Mouse (Mus musculus): ENCODE results near the gene Vmn1r67. TPM values are rescaled to one million over a fixed set of nuclear protein-coding genes. Genes with fewer than 3 reads are reported as not detected.
A peak's percentile ranks its signal among the peaks of the same experiment; 100 is the strongest.

Vmn1r67 gene
- not detected in 2 replicates for polyA plus RNA-seq (2012; rRNA removed)

DNA sequence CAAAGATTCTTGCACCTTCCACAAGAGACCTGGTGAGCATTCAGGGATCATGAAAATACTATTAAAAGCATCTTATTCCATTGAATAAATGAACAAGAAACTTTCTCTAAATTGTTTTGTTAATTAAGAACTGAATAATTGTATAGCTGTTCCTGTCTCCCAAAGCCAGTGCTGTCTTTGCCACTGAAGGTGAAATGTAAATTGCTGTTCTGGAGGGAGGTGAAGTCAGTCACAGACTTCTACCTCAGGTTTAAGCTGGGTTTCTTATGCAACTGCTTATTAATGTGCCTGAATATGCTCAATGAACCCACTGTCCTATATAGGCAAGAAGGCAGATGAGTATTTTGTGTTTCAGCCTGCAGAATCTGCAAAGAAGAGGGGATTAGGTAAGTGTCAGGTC, at the start of gene Vmn1r67:
Vmn1r67 (plus strand) TSS at position 301 of the 400 bp plus-strand sequence.
- TF ChIP-seq POLR2A (IDR thresholded peaks at IDR 0.05; ENCODE audit: borderline replicate concordance, extremely low read depth, insufficient read depth, insufficient read length, poor library complexity, severe bottlenecking) (no peak), CTCF (IDR thresholded peaks at IDR 0.05; ENCODE audit: borderline replicate concordance, extremely low read depth, insufficient read depth, insufficient read length) (no peak)
- DNase-seq (ENCODE audit: low read depth) = no peak

DNA sequence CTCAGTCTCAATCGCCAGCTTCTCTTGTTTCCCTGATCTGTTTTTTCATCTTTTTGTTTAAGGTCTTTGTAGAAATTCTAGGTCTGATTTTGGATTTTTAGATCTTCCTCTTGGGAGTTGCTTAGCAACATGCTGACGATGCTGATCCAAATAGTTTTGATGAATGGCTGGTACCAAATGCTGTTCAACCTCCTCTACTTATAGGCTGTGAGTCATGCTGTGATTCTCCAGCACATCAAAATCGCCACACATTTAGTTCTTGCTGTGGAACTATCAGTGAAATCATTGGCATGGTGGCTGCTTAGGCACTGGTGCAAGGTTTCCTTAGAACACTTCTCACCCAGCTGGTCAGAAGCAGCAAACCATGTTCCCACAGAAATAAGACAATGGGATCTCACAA, 15.0 kb downstream of the Vmn1r67 start:
- no peak for DNase-seq (ENCODE audit: low read depth)
- no peak for TF ChIP-seq CTCF (IDR thresholded peaks at IDR 0.05; ENCODE audit: borderline replicate concordance, extremely low read depth, insufficient read depth, insufficient read length)
- TF ChIP-seq POLR2A (IDR thresholded peaks at IDR 0.05; ENCODE audit: borderline replicate concordance, extremely low read depth, insufficient read depth, insufficient read length, poor library complexity, severe bottlenecking) = no peak

DNA sequence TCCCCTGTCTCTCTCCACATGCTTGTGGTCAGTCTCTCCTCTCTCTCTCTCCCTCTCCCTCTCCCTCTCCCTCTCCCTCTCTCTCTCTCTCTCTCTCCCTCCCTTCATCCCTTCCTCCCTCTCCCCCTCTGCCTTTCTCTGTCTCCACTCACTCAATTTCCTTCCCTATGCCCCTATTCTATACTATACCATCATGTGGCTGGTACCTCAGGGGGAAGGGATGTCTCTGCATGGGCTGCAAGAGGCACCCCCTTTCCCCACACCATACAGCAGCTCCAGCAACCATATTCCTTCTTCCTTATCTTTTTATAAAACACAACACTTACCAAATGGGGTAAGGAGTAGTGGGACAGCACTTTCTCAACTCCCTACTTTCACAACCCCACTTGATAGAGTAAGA, 36.7 kb downstream of the Vmn1r67 start:
- TF ChIP-seq POLR2A (IDR thresholded peaks at IDR 0.05; ENCODE audit: borderline replicate concordance, extremely low read depth, insufficient read depth, insufficient read length, poor library complexity, severe bottlenecking) = no peak
- no peak for TF ChIP-seq CTCF (IDR thresholded peaks at IDR 0.05; ENCODE audit: borderline replicate concordance, extremely low read depth, insufficient read depth, insufficient read length)
- no peak for DNase-seq (ENCODE audit: low read depth)

DNA sequence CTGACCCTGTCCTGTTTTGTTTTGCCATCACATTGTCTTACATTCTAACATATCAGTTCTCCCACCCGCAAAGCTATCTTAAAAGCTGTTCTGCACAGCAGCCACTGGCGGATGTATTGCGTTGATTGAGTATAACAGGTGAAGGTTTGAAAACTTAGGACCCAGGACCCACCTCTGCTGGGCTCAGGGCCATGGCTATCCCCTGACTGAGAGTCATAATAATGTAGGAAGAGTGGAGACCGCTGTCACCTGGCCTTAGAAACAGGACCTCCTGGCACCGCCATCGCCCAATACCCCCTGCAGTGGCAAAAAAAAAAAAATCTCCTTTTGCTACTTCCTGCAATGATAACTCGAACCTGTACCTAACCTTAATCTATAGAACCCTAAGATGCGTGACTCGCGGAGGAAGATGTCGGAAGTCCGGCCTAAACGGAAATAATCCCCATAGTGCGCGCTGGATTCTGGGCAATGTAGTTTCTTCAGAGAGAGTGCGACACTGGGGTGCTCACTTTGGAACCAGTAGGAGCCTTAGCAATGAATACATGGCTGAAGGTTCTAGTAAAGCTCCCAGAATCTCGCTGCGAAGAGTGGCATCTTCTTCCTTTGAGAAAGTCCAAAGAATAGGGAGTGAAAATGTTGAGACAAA, 37.6 kb downstream of the Vmn1r67 start:
- peak; percentile 77 for DNase-seq (ENCODE audit: low read depth)

DNA sequence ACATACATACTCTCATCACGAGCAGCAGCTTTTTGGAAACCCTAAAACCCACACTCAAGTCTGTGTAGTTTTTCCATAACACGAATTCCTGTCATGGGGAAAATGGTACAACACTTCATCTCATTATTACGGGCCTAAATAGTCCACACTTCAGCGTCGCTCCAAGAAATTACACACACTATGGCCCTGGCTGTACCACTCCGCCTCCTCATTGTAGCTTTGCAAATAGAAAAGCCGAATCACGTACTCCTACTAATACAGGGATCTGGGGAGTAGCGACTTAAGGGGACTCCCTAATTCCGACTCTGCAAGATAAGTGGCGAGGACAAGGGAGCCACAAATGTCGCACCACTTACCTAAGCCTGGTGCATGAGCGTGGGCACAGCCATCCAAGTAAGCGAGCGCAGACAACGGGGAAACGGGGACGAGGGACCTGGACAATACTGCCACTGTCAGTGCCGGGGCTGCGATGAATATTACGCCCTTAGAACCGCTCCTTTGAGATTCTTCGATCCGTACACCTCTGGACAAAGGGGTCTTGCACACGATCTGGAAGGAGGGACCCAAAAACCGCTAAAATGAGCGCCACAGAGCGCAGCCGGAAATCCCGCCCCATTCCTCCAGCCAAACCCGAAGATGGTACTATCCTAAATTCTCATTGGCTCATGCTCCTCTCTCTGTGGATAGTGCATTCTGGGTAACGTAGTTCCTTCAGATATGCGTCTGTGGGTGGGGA, 51.8 kb downstream of the Vmn1r67 start, which contains the start of gene Zik1:
Zik1 (minus strand) TSS at position 609 of the 736 bp plus-strand sequence.
- no peak for TF ChIP-seq CTCF (IDR thresholded peaks at IDR 0.05; ENCODE audit: borderline replicate concordance, extremely low read depth, insufficient read depth, insufficient read length)
- TF ChIP-seq POLR2A (IDR thresholded peaks at IDR 0.05; ENCODE audit: borderline replicate concordance, extremely low read depth, insufficient read depth, insufficient read length, poor library complexity, severe bottlenecking) = peak; percentile 50; the same call in 1 of the 2 replicates

More for the DNA sequence above, 37.6 kb downstream of the Vmn1r67 start:
- TF ChIP-seq CTCF (IDR thresholded peaks at IDR 0.05; ENCODE audit: borderline replicate concordance, extremely low read depth, insufficient read depth, insufficient read length) = no peak
- no peak for TF ChIP-seq POLR2A (IDR thresholded peaks at IDR 0.05; ENCODE audit: borderline replicate concordance, extremely low read depth, insufficient read depth, insufficient read length, poor library complexity, severe bottlenecking)

DNA sequence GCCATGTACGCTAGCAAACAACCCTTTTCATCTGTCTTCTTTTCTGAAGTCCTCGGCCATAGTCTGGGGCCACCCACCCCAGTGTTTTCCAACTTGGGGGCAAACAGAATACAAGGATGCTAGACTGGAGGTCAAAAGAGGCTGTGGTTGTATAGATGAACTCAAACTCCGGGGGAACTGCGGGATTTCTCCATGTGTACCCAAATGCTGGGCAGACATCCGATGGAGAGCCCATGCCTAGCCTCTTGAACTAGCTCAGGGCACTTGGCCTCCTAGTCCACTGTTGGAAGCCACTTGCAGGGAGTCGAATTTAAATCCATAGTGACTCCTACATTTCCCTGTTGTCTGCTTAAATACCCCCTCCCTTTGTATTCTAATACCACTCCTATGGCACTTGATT, 52.4 kb downstream of the Vmn1r67 start:
- no peak for TF ChIP-seq CTCF (IDR thresholded peaks at IDR 0.05; ENCODE audit: borderline replicate concordance, extremely low read depth, insufficient read depth, insufficient read length)
- no peak for TF ChIP-seq POLR2A (IDR thresholded peaks at IDR 0.05; ENCODE audit: borderline replicate concordance, extremely low read depth, insufficient read depth, insufficient read length, poor library complexity, severe bottlenecking)
- no peak for DNase-seq (ENCODE audit: low read depth)

More for the DNA sequence above, 51.8 kb downstream of the Vmn1r67 start, which contains the start of gene Zik1:
- peak; percentile 96 for DNase-seq (ENCODE audit: low read depth)

Other genes starting within 250 kb of the Vmn1r67 start
- gene Vmn1r66, start 165.3 kb upstream of the Vmn1r67 start, polyA plus RNA-seq (2012; rRNA removed) = not detected in 2 replicates
- gene Zik1, start 52.1 kb downstream of the Vmn1r67 start, polyA plus RNA-seq (2012; rRNA removed) = 28.8 and 32.2 TPM in 2 replicates
- gene Vmn1r68, start 115.2 kb downstream of the Vmn1r67 start, polyA plus RNA-seq (2012; rRNA removed) = not detected in 2 replicates
- gene Vmn1r69, start 170.3 kb downstream of the Vmn1r67 start, polyA plus RNA-seq (2012; rRNA removed) = not detected in 2 replicates
- gene Vmn1r70, start 188.2 kb downstream of the Vmn1r67 start, polyA plus RNA-seq (2012; rRNA removed) = not detected in 2 replicates
- gene Nlrp4b, start 244.5 kb downstream of the Vmn1r67 start, polyA plus RNA-seq (2012; rRNA removed) = not detected in 2 replicates